Comparison of ENCODE assay signal across 22 mouse cellular contexts in genomic region chr2:63280911-63281310, GRCm38 (mm10).
DNase-seq lines count a peak whose midpoint lies in the region; ATAC-seq and TF ChIP-seq lines count a peak whose summit lies in the region.
"Had no signal": no experiment of that assay in that cellular context is flagged by ENCODE, and none has a peak within 500 bp of the region (broad histone marks: within the 10 kb centered on the region; RNA-seq: fewer than 3 reads in every experiment).

No protein-coding gene starts in this region.

- no peak for DNase-seq in intestine, embryonic 14.5 days (ENCODE audit: low spot score)
- peak; percentile 32 for DNase-seq in kidney, postnatal 0 days (ENCODE audit: low spot score)
- DNase-seq in frontal cortex, postnatal 10 days (ENCODE audit: low spot score in 2 of 2), result no peak
- no peak for DNase-seq in embryo, embryonic 9.5 days (ENCODE audit: extremely low spot score)
- no peak for DNase-seq in ovary, postnatal 10 days (ENCODE audit: low spot score)
- DNase-seq: adrenal gland, adult 2 months; cerebellum, adult 9-11 months; embryo, embryonic 11 days; gastrocnemius, postnatal 10 days; heart, adult 11 months; heart, postnatal 14 days; layer of hippocampus, adult 9-11 months; lung, adult 2 months; lung, postnatal 36 days; retina, postnatal 1 day; thymus, postnatal 25 days had no signal

- H3K4me3 ChIP-seq in intestine, embryonic 14.5 days (ENCODE audit: low read depth, low read length), result no peak overlapping the region
- no peak overlapping the region for H3K4me3 ChIP-seq in intestine, postnatal 0 days (ENCODE audit: low read depth, low read length)
- no peak overlapping the region for H3K4me3 ChIP-seq in kidney, postnatal 0 days (replicated peaks; ENCODE audit: low read depth, low read length)
- H3K4me3 ChIP-seq in stomach, embryonic 16.5 days (replicated peaks; ENCODE audit: low read length), result no peak overlapping the region
- H3K4me3 ChIP-seq: embryonic facial prominence, embryonic 15.5 days; heart, embryonic 12.5 days; hindbrain, embryonic 13.5 days; liver, embryonic 12.5 days had no signal

- peak; percentile 90 for ATAC-seq in intestine, embryonic 14.5 days (replicated peaks; ENCODE audit: low FRiP score, low TSS enrichment, low read depth)
- ATAC-seq in intestine, postnatal 0 days, result peak; percentile 74
- peak; percentile 88 for ATAC-seq in kidney, postnatal 0 days (replicated peaks; ENCODE audit: low FRiP score, low read depth)
- ATAC-seq in stomach, embryonic 16.5 days (ENCODE audit: insufficient read depth, low FRiP score), result peak; percentile 82
- ATAC-seq: liver, embryonic 12.5 days had no signal

- H3K9ac ChIP-seq in intestine, embryonic 14.5 days (ENCODE audit: low read length), result no peak overlapping the region
- H3K9ac ChIP-seq in intestine, postnatal 0 days (ENCODE audit: low read depth, low read length), result no peak overlapping the region
- H3K9ac ChIP-seq in kidney, postnatal 0 days (ENCODE audit: low read depth, low read length), result no peak overlapping the region
- no peak overlapping the region for H3K9ac ChIP-seq in stomach, embryonic 16.5 days (ENCODE audit: low read length)
- H3K9ac ChIP-seq: embryonic facial prominence, embryonic 15.5 days; heart, embryonic 12.5 days; hindbrain, embryonic 13.5 days; liver, embryonic 12.5 days had no signal

- H3K9me3 ChIP-seq in intestine, embryonic 14.5 days (ENCODE audit: control insufficient read depth, low read length), result no peaks in the 10 kb centered on the region
- H3K9me3 ChIP-seq in intestine, postnatal 0 days (ENCODE audit: control insufficient read depth), result no peaks in the 10 kb centered on the region
- H3K9me3 ChIP-seq in kidney, postnatal 0 days (replicated peaks; ENCODE audit: low read length), result no peaks in the 10 kb centered on the region
- H3K9me3 ChIP-seq in stomach, embryonic 16.5 days (replicated peaks; ENCODE audit: control insufficient read depth, low read length), result no peaks in the 10 kb centered on the region
- H3K9me3 ChIP-seq: embryonic facial prominence, embryonic 15.5 days; heart, embryonic 12.5 days; hindbrain, embryonic 13.5 days; liver, embryonic 12.5 days had no signal

- H3K27ac ChIP-seq in intestine, embryonic 14.5 days (ENCODE audit: low read depth), result no peak overlapping the region
- no peak overlapping the region for H3K27ac ChIP-seq in intestine, postnatal 0 days (ENCODE audit: low read depth, low read length)
- no peak overlapping the region for H3K27ac ChIP-seq in kidney, postnatal 0 days
- H3K27ac ChIP-seq in stomach, embryonic 16.5 days (ENCODE audit: low read length), result no peak overlapping the region
- H3K27ac ChIP-seq: embryonic facial prominence, embryonic 15.5 days; hindbrain, embryonic 13.5 days; liver, embryonic 12.5 days had no signal

- H3K36me3 ChIP-seq in intestine, embryonic 14.5 days (ENCODE audit: control insufficient read depth, insufficient read depth, low read length), result no peaks in the 10 kb centered on the region
- no peaks in the 10 kb centered on the region for H3K36me3 ChIP-seq in intestine, postnatal 0 days (ENCODE audit: control insufficient read depth, insufficient read depth)
- H3K36me3 ChIP-seq in kidney, postnatal 0 days (ENCODE audit: insufficient read depth, low read length), result no peaks in the 10 kb centered on the region
- no peaks in the 10 kb centered on the region for H3K36me3 ChIP-seq in stomach, embryonic 16.5 days (ENCODE audit: control insufficient read depth, insufficient read depth, low read length)
- H3K36me3 ChIP-seq: embryonic facial prominence, embryonic 15.5 days; heart, embryonic 12.5 days; hindbrain, embryonic 13.5 days; liver, embryonic 12.5 days had no signal

- no peak for TF ChIP-seq CTCF in intestine, postnatal 0 days (IDR thresholded peaks at IDR 0.05; ENCODE audit: low read depth)
- no peak for TF ChIP-seq CTCF in kidney, postnatal 0 days (IDR thresholded peaks at IDR 0.05; ENCODE audit: low read depth)

- H3K4me1 ChIP-seq in intestine, embryonic 14.5 days (replicated peaks; ENCODE audit: control insufficient read depth, insufficient read depth, low read length), result no peaks in the 10 kb centered on the region
- no peaks in the 10 kb centered on the region for H3K4me1 ChIP-seq in intestine, postnatal 0 days (replicated peaks; ENCODE audit: control insufficient read depth, insufficient read depth, low read length)
- H3K4me1 ChIP-seq in kidney, postnatal 0 days (replicated peaks; ENCODE audit: insufficient read depth, low read length), result no peaks in the 10 kb centered on the region
- H3K4me1 ChIP-seq in stomach, embryonic 16.5 days (ENCODE audit: control insufficient read depth, insufficient read depth, low read length), result no peaks in the 10 kb centered on the region
- H3K4me1 ChIP-seq: embryonic facial prominence, embryonic 15.5 days; heart, embryonic 12.5 days; hindbrain, embryonic 13.5 days; liver, embryonic 12.5 days had no signal

- no peak overlapping the region for H3K4me2 ChIP-seq in intestine, embryonic 14.5 days (ENCODE audit: low read length)
- H3K4me2 ChIP-seq in intestine, postnatal 0 days (replicated peaks; ENCODE audit: low read depth), result no peak overlapping the region
- H3K4me2 ChIP-seq in kidney, postnatal 0 days (ENCODE audit: low read length), result no peak overlapping the region
- no peak overlapping the region for H3K4me2 ChIP-seq in stomach, embryonic 16.5 days (ENCODE audit: low read depth, low read length)
- H3K4me2 ChIP-seq: embryonic facial prominence, embryonic 15.5 days; heart, embryonic 12.5 days; hindbrain, embryonic 13.5 days; liver, embryonic 12.5 days had no signal

- H3K27me3 ChIP-seq in intestine, embryonic 14.5 days (replicated peaks; ENCODE audit: control insufficient read depth, insufficient read depth, low read length), result no peaks in the 10 kb centered on the region
- H3K27me3 ChIP-seq in intestine, postnatal 0 days (replicated peaks; ENCODE audit: control insufficient read depth, insufficient read depth, low read length), result no peaks in the 10 kb centered on the region
- no peaks in the 10 kb centered on the region for H3K27me3 ChIP-seq in kidney, postnatal 0 days (ENCODE audit: insufficient read depth, low read length)
- no peaks in the 10 kb centered on the region for H3K27me3 ChIP-seq in stomach, embryonic 16.5 days (ENCODE audit: control insufficient read depth, insufficient read depth, low read length)
- H3K27me3 ChIP-seq: embryonic facial prominence, embryonic 15.5 days; hindbrain, embryonic 13.5 days; liver, embryonic 12.5 days had no signal
